Mouse (Mus musculus) midbrain, embryonic 14.5 days (tissue): ENCODE measurements around the gene Pde4dip. TPM values are rescaled to one million over a fixed set of nuclear protein-coding genes. Genes with fewer than 3 reads are reported as not detected.
A peak's percentile ranks its signal among the peaks of the same experiment; 100 is the strongest.

Experiments
- ATAC-seq: fragments of 200-750 bp; cut with Nextera tagmentation; 2 replicates; pipeline ENCODE4 v1.8.0; 2017; ENCODE audit warnings: moderate number of reproducible peaks, moderate library complexity; ENCODE audit not compliant: low FRiP score, low TSS enrichment
- DNase-seq: peaks from one replicate; pipeline ENCODE4 v3.0.0-alpha.2; 2015
- H3K27ac ChIP-seq: fragments of 300-500 bp; sonication (generic); replicated peaks from 2 replicates; pipeline ENCODE4 v1.5.1; 2014; ENCODE audit warnings: mild to moderate bottlenecking, low read depth, low read length, moderate library complexity
- H3K27me3 ChIP-seq: fragments of 300-500 bp; sonication (generic); 2 replicates; pipeline ENCODE4 v1.6.1; 2014; ENCODE audit warnings: low read length, control low read depth, mixed read lengths; ENCODE audit not compliant: control insufficient read depth, insufficient read depth
- H3K36me3 ChIP-seq: fragments of 300-500 bp; sonication (generic); 2 replicates; pipeline ENCODE4 v1.6.1; 2014; ENCODE audit warnings: low read length, control low read depth; ENCODE audit not compliant: control insufficient read depth, insufficient read depth
- H3K4me1 ChIP-seq: fragments of 300-500 bp; sonication (generic); 2 replicates; pipeline ENCODE4 v1.6.1; 2014; ENCODE audit warnings: mild to moderate bottlenecking, antibody characterized with exemption, low read length, control low read depth; ENCODE audit not compliant: control insufficient read depth, insufficient read depth
- H3K4me2 ChIP-seq: fragments of 300-500 bp; sonication (generic); 2 replicates; pipeline ENCODE4 v1.6.1; 2014; ENCODE audit warnings: mild to moderate bottlenecking, low read length, moderate library complexity
- H3K4me3 ChIP-seq: fragments of 300-500 bp; sonication (generic); replicated peaks from 2 replicates; pipeline ENCODE4 v1.5.1; 2014; ENCODE audit warnings: low read depth, low read length
- H3K9ac ChIP-seq: fragments of 300-500 bp; sonication (generic); replicated peaks from 2 replicates; pipeline ENCODE4 v1.6.1; 2014; ENCODE audit warnings: mild to moderate bottlenecking, low read length, moderate library complexity
- H3K9me3 ChIP-seq: fragments of 300-500 bp; sonication (generic); 2 replicates; pipeline ENCODE4 v1.6.1; 2016; ENCODE audit warnings: low read length, control low read depth, mixed read lengths; ENCODE audit not compliant: control insufficient read depth
- WGBS: fragments of 180-500 bp; shearing (Covaris S2); extraction: QIAGEN DNeasy Blood & Tissue Kit; methylation state at CpG from one replicate; pipeline ENCODE4 v1.1.7; 2014; 5-methylcytosine and 5-hydroxymethylcytosine counted together
- polyA plus RNA-seq: library from polyadenylated mRNA; unstranded; fragments of >200 nt; fragmentation: Nextera tagmentation; extraction: Ambion mirVana; gene quantifications from 2 replicates; pipeline ENCODE4 v1.2.1, GENCODE M21; 2014

Pde4dip gene
- polyA plus RNA-seq, 1 experiment from 2014 or later: 76.3 TPM

GRCm38 (mm10) chr3:97911093-97911492 lies 22.6 kb upstream of the Pde4dip start:
- H3K9ac ChIP-seq: no peak overlapping the region
- no peaks in the 10 kb centered on the region for H3K4me1 ChIP-seq
- WGBS: 90% methylated on average over 7 of the region's 7 CpGs
- no peak overlapping the region for H3K4me3 ChIP-seq
- no peaks in the 10 kb centered on the region for H3K27me3 ChIP-seq
- no peaks in the 10 kb centered on the region for H3K9me3 ChIP-seq
- no peak overlapping the region for H3K4me2 ChIP-seq
- no peak overlapping the region for H3K27ac ChIP-seq
- ATAC-seq (no peak), DNase-seq (no peak)
- peaks cover 31% of the 10 kb centered on the region for H3K36me3 ChIP-seq

GRCm38 (mm10) chr3:97909737-97910136 lies 21.2 kb upstream of the Pde4dip start:
- Histone ChIP-seq H3K4me1 (no peaks in the 10 kb centered on the region), H3K4me2 (no peak overlapping the region), H3K27ac (no peak overlapping the region), H3K36me3 (peaks cover 23% of the 10 kb centered on the region), H3K9ac (no peak overlapping the region), H3K4me3 (no peak overlapping the region), H3K9me3 (no peaks in the 10 kb centered on the region), H3K27me3 (no peaks in the 10 kb centered on the region)
- 78% methylated on average over 2 of the region's 2 CpGs for WGBS
- no peak for DNase-seq
- no peak for ATAC-seq

- ATAC-seq: no peak; the same call in 1 of the 2 replicates
These were observed 13.1 kb upstream of the Pde4dip start for GRCm38 (mm10) chr3:97901586-97901985.

DNA sequence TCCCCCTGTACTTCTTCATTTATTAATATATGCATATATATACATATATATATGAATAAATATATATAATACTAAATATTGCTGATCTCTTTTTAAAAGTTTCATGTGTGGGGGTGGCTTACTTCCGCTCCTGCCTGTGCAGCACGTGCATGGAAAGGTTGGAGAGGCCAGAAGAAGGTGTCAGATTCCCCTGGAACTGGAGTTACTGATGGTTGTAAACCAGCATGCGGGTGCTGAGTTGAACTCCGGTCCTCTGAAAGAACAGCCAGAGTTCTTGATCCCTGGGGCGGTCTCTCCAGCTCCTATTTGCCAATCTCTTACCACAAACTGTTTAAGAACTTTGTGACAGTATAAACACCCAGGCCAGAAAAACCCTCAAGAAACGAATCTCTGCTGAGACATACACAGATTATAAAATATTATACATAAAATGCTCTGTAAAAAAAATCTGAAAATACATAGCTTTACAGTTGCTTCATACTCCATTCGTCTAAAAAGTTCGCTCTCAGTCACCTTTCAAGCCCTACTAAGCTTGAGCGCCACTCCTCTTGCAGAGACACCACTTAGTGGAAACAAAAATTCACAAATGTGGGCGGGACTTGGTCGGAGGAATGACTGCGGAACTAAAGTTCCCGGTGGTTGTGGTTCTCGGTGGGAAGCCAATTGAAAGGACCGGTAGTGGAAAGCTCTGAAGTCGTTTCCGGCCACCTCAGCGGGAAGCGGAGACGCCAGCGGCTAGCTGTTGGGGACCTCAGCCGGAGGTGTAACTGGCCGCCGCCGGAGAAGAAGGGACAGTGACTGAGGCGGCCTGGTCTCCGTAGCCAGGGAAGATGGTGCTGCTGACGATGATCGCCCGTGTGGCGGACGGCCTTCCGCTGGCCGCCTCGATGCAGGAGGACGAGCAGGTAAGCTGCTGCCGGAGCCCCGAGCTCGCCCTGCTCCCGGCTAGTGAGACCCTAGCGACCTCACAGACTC lies 12.3 kb upstream of the Pde4dip start, which contains the start of gene Sec22b:
Sec22b (plus strand) TSS at position 675 of the 975 bp plus-strand sequence.
- no peaks in the 10 kb centered on the region for H3K36me3 ChIP-seq
- DNase-seq (peak; percentile 95), ATAC-seq (peak; percentile 79)
- H3K4me2 ChIP-seq: peak within 1 kb of the TSS; percentile 81
- H3K27me3 ChIP-seq: no peaks in the 10 kb centered on the region
- H3K9me3 ChIP-seq: no peaks in the 10 kb centered on the region
- H3K4me1 ChIP-seq: peaks cover 11% of the 10 kb centered on the region
- 6% methylated on average over 41 of the region's 41 CpGs for WGBS
- H3K9ac ChIP-seq: peak within 1 kb of the TSS; percentile 80
- peak within 1 kb of the TSS; percentile 34; the same call in 1 of the 2 replicates for H3K27ac ChIP-seq
- peak within 1 kb of the TSS; percentile 60 for H3K4me3 ChIP-seq

More at GRCm38 (mm10) chr3:97901586-97901985, 13.1 kb upstream of the Pde4dip start:
- H3K4me1 ChIP-seq: peaks cover 11% of the 10 kb centered on the region
- peak overlapping the region; percentile 60 for H3K4me3 ChIP-seq
- peak overlapping the region; percentile 81 for H3K4me2 ChIP-seq
- no peak overlapping the region for H3K27ac ChIP-seq
- 30% methylated on average over 5 of the region's 5 CpGs for WGBS
- no peaks in the 10 kb centered on the region for H3K9me3 ChIP-seq
- no peaks in the 10 kb centered on the region for H3K36me3 ChIP-seq
- H3K9ac ChIP-seq: peak overlapping the region; percentile 80
- DNase-seq: no peak
- H3K27me3 ChIP-seq: no peaks in the 10 kb centered on the region

DNA sequence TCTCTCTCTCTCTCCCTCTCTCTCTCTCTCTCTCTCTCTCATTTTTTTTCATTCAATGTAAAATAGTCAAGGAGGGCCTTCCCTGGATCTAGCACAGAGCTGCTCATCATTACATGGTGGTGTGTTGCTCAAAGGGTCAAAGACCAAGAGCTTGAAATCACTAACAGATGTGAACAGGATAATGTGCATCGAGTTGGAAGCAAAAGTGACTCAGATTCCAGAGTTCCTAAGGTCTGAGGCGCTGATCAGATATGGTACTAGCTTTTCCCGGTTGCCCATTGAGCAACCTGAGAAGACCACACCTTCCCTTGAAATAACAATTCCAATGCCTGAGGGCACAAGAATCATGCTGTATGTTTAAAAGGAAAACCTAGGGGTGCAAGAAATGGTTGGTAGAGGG lies 9.9 kb upstream of the Pde4dip start:
- WGBS: 73% methylated on average over 3 of the region's 3 CpGs
- no peak for DNase-seq
- peaks cover 11% of the 10 kb centered on the region for H3K4me1 ChIP-seq
- H3K36me3 ChIP-seq: no peaks in the 10 kb centered on the region
- no peak for ATAC-seq
- no peak overlapping the region for H3K4me2 ChIP-seq
- no peak overlapping the region for H3K4me3 ChIP-seq
- H3K9ac ChIP-seq: no peak overlapping the region
- H3K27me3 ChIP-seq: no peaks in the 10 kb centered on the region
- no peaks in the 10 kb centered on the region for H3K9me3 ChIP-seq
- H3K27ac ChIP-seq: no peak overlapping the region

DNA sequence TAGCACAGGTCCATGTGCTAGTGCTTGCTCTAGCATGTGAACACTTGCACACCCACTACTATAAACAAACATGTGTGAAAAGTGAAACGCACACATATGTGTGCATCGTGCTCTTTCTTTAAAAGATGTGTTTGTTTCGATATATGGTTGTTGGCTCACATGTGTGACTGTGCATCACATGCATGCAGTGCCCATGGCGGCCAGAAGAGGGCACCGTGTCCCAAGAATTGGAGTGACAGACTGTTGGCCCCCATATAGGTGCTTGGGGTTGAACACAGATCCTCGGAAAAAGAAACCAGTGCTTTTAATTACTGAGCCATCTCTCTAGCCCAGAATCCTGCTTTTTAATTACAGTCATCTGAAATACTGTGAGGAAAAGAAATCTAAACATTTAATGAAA lies 6.2 kb upstream of the Pde4dip start:
- DNase-seq: peak; percentile 17
- WGBS: 53% methylated on average over 6 of the region's 6 CpGs
- no peak overlapping the region for H3K9ac ChIP-seq

DNA sequence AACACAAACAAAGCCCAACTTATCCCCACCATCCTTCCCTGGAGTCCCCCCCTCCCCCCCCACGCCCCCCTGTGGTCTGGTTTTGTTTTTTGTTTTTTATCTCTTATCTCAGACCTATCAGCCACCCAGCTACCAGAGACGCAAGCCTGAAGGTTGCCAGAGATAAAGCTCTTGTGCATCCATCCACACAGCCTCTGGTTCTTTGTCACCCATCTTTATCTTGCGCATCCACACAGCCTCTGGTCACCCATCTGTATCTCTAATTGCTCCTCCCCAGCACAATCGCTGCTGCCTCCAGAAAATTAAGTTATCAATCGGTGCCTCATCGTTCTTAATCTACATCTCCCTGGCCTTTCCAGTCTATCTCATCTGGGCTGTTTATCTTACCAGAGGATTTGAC lies 1.7 kb upstream of the Pde4dip start:
- 54% methylated on average over 6 of the region's 6 CpGs for WGBS
- Histone ChIP-seq H3K9me3 (no peaks in the 10 kb centered on the region), H3K9ac (no peak overlapping the region), H3K4me3 (no peak overlapping the region), H3K27ac (no peak overlapping the region), H3K4me2 (no peak overlapping the region), H3K36me3 (no peaks in the 10 kb centered on the region), H3K4me1 (no peaks in the 10 kb centered on the region), H3K27me3 (no peaks in the 10 kb centered on the region; the same call in 1 of the 2 replicates)
- no peak for DNase-seq
- no peak for ATAC-seq

More for the DNA sequence above, 6.2 kb upstream of the Pde4dip start:
- H3K27ac ChIP-seq: no peak overlapping the region
- no peaks in the 10 kb centered on the region for H3K9me3 ChIP-seq
- H3K4me3 ChIP-seq: no peak overlapping the region
- no peaks in the 10 kb centered on the region for H3K4me1 ChIP-seq
- H3K36me3 ChIP-seq: no peaks in the 10 kb centered on the region
- no peaks in the 10 kb centered on the region for H3K27me3 ChIP-seq
- H3K4me2 ChIP-seq: no peak overlapping the region
- ATAC-seq: no peak

GRCm38 (mm10) chr3:97887785-97888167 lies 731 bp downstream of the Pde4dip start:
- no peaks in the 10 kb centered on the region for H3K36me3 ChIP-seq
- WGBS: 62% methylated on average over 5 of the region's 5 CpGs
- no peak for DNase-seq
- H3K4me2 ChIP-seq: peak overlapping the region; percentile 86
- peak overlapping the region; percentile 82 for H3K27ac ChIP-seq
- H3K27me3 ChIP-seq: no peaks in the 10 kb centered on the region; the same call in 1 of the 2 replicates
- peak overlapping the region; percentile 57 for H3K4me3 ChIP-seq
- H3K4me1 ChIP-seq: no peaks in the 10 kb centered on the region
- H3K9me3 ChIP-seq: no peaks in the 10 kb centered on the region
- H3K9ac ChIP-seq: peak overlapping the region; percentile 87
- ATAC-seq: no peak
